Mouse (Mus musculus) T-helper 17 cell (primary cell): Measurements from ENCODE around the gene Smim22.

Source experiments
- in situ Hi-C, 2 experiments: fragments of 300-600 bp; cut with MboI, MseI; formaldehyde crosslinking; loops; 1 replicate in 1 of 2; 2 replicates in 1 of 2; pipeline ENCODE4 v1.15.1; 2025; ENCODE audit warnings: high pct_unique_total_duplicates in 2 of 2

Gene Smim22

GRCm38 (mm10) chr16:5007067-5007466 lies at the start of gene Smim22:
Gene Smim22, plus strand, starts transcription at chr16:5007288.
- in situ Hi-C loops = no loop called here

GRCm38 (mm10) chr16:4957446-4957845 lies 49.6 kb upstream of the Smim22 start:
- in situ Hi-C loops = no loop called here

DNA sequence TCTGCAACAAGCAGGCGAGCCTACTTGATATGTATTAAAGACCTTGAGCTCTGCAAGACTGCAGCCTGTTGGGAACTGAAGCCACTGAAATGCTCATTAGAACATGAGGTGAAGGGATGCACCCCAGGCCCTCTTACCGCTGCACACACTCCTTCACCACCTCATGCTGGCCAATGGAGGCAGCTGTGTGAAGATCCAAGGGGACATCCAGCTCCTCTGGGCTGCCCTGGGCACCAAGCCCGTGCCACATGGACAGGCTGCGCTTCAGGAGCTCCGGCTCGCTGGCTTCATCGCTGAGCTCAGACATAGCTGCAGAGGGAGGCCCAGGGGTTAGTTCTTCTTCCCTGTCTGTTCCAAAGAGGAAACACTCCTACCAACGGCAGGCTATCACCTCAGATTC lies 46.8 kb upstream of the Smim22 start:
- in situ Hi-C loops = no loop called here

GRCm38 (mm10) chr16:4963346-4963745 lies 43.7 kb upstream of the Smim22 start:
- in situ Hi-C loops = no loop called here

- in situ Hi-C loops = no loop called here
Observed at GRCm38 (mm10) chr16:4963797-4964709, 43.0 kb upstream of the Smim22 start, which contains the start of gene Anks3. Gene Anks3, minus strand, starts transcription at chr16:4964205.

GRCm38 (mm10) chr16:4964731-4965391 lies 42.2 kb upstream of the Smim22 start:
- in situ Hi-C loops = loop anchor here in 1 of 2 experiments (5.0 kb wide), 1 partner anchor 177 kb away; no protein-coding TSS in a partner anchor

DNA sequence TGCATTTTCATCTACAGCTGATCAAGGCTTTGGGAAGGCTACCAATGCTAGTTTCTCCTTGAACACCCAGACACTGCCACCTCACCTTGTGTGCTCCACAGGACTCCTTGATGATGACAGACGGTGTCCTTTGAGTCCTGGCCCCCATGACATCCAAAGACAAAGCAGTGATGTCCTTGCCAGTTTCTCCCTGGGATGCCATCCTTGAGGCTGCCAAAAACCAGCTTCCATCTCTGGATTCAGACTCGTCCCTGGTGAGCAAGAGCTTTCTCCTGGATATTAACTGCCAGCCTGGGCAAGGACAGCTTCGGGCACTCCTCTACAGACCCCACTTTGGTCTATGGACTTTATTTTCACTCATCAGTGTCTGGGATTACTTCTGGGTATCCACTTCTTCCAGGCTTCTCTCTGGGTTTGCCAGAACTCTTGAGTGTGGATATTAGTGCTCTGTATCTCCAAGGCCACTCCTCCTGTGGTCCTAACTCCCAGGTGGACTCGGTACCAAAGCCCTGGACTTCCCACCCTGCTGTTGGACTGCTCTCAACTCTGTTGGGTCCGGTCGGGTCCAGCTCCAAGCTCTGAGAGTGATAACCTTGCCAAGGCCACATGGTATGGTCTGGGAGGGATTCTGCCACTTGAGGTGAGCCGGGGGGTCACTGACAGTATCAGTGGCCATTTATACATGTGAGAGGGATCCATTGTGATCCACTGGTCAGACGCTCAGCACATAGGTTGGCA lies 41.5 kb upstream of the Smim22 start:
- in situ Hi-C loops = loop anchor here in 1 of 2 experiments (5.0 kb wide), 1 partner anchor 177 kb away; no protein-coding TSS in a partner anchor

DNA sequence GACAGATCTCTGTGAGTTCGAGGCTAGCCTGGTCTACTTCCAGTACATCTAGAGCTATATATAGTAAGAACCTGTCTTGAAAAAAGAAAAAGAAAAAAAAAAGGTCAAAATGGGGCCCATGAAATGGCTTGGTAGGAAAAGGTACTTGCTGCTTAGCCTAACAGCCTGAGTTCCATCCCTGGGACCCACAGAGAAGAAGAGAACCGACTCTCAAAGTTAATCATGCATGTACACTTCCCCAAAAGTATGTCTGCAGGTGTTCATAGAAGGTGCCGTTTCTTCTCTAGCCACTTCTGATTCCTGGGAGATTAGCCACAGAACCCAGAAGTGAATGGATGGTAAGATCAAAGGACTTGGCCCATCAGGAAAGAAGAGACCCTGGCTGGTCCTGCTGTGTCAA lies 38.7 kb upstream of the Smim22 start:
- in situ Hi-C loops = loop anchor here in 1 of 2 experiments (5.0 kb wide), 1 partner anchor 174 kb away; no protein-coding TSS in a partner anchor

DNA sequence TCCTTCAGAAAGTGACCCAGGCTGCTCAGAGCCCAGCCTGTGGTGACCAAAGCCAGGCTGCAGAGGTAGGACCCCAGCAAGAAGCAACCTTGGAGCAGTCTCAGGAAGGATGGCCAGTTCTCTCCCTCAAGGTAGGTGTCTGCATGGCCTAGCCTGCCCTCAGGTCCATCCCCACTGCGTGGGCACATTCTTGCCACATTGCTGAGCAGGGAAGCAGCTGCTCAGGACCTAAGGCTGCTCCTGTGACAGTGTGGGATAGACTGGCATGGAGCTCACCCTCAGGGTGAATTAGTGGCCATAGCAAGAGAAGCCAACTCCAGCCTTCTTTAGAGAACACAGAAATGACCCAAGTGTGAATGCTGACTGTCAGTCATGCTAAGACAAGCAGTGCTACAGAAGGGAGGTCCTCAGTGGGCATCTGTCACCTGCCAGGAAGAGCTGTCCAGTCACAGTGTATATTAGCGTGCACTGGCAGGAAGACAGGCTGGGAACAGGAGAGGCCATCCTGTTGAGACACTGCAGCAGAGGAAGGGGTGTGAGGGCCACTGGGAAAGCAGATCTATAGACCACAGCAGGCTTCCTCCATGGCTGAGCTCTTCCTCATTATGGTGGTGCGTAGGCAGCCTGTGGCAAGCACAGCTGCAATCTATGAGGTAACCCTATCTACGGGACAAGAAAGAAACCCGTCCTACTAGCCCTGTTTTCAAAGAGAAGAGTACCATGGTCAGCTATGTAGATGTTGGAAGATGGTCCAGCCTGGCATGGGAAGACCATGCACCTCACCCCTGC lies 37.8 kb upstream of the Smim22 start:
- in situ Hi-C loops = loop anchor here in 1 of 2 experiments (5.0 kb wide), 1 partner anchor 173 kb away; no protein-coding TSS in a partner anchor

- in situ Hi-C loops = no loop called here
Observed at GRCm38 (mm10) chr16:4971626-4972025, 35.5 kb upstream of the Smim22 start.

DNA sequence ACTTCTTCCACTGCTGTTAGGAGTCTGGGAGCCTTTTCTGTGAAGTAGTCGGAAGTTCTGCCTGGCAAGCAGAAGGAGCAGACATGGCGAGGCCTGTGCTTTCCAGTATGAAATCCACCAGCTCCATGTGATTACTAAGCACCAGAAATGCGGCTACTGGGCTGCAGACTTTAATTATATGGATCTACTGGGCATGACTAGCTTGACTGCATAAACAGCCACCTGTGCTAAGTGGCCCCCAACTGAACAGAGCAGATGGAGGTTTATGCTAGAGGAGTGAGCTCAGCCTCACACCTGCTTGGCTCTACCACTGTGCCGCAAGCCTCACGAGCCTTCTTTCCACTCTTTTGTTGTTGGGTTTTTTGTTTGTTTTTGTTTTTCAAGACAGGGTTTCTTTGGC lies 32.6 kb upstream of the Smim22 start:
- in situ Hi-C loops = no loop called here

- in situ Hi-C loops = loop anchor here in 1 of 2 experiments (25.0 kb wide), 1 partner anchor 636 kb away; no protein-coding TSS in a partner anchor
Observed at GRCm38 (mm10) chr16:4976180-4976579, 30.9 kb upstream of the Smim22 start.

- in situ Hi-C loops = loop anchor here in 1 of 2 experiments (25.0 kb wide), 1 partner anchor 634 kb away; no protein-coding TSS in a partner anchor
Observed at GRCm38 (mm10) chr16:4978275-4979051, 28.6 kb upstream of the Smim22 start.

DNA sequence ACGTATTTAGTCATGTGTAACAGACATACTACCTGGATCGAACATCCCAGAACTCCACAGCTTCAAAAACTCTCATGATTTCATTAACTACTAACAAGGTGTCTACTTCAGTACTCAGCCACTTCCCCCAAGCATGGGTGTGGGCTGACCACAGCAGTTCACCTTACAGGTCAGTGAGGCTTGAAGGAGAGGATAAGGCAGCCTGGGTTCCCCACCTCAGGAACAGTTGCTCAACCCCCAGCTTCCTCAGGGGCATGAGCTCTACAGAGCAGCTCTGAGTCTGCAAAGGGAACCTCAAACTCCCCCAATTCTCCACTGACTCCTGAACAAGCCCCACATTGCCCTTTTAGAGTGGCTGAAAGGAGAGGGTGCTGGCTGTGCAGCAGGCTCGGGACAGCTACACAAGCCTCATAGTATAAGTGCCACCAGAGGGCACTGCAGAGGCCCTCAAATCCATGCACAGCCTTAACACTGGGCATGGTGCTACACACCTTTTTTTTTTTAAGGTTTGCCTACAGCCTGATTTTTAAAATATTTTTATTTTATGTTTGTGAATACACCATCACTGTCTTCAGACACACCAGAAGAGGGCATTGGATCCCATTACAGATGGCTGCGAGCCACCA lies 27.2 kb upstream of the Smim22 start:
- in situ Hi-C loops = loop anchor here in 1 of 2 experiments (25.0 kb wide), 1 partner anchor 632 kb away; no protein-coding TSS in a partner anchor

- in situ Hi-C loops = loop anchor here (5.0 to 25.0 kb wide), 2 partner anchors 158 to 628 kb away; no protein-coding TSS in a partner anchor
Observed at GRCm38 (mm10) chr16:4984717-4985116, 22.4 kb upstream of the Smim22 start.

DNA sequence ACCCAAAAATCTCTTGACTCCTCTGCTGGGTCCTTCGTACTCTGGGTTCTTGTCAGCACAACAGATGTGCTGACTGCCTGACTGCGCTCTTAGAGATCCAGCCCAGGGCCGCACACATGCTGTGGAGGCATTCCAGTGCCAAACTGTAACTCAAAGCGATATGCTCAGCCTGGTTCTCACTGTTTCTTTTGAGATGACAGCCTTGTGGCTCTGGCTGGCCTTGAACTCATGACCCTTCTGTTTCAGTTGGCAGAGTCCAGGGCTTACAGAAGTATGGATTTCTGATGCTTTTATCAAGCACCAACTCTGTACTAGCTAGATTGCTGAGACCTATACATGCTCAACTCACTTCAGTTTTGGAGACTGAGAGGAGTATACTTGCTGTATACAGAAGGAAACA lies 13.8 kb upstream of the Smim22 start:
- in situ Hi-C loops = loop anchor here in 1 of 2 experiments (25.0 kb wide), 1 partner anchor 619 kb away; no protein-coding TSS in a partner anchor

DNA sequence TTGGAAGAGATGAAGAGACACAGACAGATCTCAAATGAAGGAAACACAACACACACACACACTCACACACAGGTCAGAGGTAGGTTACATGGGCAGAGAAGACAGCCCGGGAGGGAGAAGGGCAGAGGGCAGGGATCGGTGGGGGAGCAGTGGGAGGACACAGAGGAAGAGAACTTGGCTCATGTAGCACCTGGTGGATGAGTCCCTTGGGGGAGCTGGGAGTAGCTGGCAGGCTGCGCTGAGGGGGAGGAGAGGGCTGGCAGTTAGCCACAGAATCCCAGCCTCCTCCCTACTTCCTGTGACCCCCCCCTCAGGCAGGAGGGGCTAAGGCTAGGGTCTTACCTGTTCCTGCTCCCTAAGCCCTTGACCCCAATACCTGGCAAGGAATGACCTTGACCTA lies 9.5 kb upstream of the Smim22 start, which contains the start of gene Sept12:
Gene Sept12, minus strand, starts transcription at position 300 of the 400 bp plus-strand sequence.
- in situ Hi-C loops = loop anchor here in 1 of 2 experiments (25.0 kb wide), 1 partner anchor 615 kb away; no protein-coding TSS in a partner anchor

- in situ Hi-C loops = loop anchor here in 1 of 2 experiments (25.0 kb wide), 1 partner anchor 613 kb away; no protein-coding TSS in a partner anchor
Observed at GRCm38 (mm10) chr16:4998984-4999383, 8.1 kb upstream of the Smim22 start.

- in situ Hi-C loops = no loop called here
Observed at GRCm38 (mm10) chr16:5000611-5001010, 6.5 kb upstream of the Smim22 start.
